Mouse (Mus musculus): ENCODE results near the gene Hcar1.

Gene Hcar1

DNA sequence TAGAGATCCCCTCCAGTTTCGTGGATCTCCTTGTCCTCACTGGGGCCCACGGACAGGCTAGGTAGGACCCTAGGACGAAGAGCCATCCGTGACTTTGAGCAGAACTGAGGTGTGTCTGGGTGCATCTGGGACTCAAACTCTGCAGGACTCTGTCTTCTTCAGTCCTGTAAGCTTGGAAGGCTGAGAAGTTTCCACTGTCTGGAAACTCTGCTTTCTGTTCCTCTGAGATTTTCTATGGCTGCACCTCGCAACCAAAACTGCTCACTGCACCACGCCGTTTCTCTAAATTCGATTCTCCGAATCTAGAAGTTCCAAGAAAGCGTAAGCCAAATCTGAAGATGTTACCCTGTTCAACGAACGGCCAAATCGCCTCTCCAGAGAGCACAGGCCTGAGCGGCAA lies 15.9 kb downstream of the Hcar1 start:
- DNase-seq (ENCODE audit: low read depth), result no peak

DNA sequence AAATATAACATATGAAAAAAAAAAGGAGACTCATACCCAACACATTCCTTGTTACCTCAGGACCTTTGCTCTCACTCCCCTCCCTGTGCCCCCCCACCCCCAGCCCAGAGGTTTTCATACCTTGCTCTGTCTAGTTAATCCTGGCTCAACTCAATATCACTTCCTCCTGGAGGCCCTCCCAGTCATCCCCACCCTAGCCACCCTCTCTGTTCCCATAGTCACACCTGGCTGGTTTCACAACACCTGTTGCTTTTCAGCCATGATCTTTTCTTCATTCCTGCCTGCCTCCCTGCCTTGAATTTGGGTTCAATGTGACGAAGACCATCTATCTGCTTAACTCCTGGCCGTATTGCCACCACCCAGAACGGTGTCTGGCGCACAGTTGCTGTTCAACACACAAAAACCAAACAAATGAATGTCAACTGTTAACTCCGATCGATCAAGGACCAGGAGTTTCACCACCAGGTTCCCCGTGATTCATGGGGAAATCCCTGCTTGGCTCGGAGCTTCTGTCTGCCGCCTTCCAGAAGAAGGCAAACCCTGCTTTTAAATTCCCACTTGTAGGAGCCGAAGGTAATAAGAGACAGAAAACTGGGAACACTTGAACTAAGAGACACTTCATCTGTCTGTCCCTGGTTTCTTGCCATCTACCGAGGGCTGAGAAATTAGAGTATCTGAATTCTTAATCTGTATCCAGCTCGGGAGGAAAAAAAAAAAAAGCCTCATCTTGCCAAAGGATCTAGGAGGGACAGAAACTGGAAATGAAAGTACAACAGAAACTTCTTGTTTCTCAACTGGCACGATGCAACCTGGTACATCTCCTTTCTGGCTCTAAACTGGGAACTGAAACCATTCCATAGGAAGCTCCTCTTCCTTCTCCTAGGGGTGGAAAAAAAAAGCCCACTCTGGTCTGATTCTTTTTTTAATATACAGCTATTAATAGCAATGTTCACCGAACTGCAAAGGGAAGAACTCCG lies 17.2 kb downstream of the Hcar1 start:
- no peak for DNase-seq (ENCODE audit: low read depth)

DNA sequence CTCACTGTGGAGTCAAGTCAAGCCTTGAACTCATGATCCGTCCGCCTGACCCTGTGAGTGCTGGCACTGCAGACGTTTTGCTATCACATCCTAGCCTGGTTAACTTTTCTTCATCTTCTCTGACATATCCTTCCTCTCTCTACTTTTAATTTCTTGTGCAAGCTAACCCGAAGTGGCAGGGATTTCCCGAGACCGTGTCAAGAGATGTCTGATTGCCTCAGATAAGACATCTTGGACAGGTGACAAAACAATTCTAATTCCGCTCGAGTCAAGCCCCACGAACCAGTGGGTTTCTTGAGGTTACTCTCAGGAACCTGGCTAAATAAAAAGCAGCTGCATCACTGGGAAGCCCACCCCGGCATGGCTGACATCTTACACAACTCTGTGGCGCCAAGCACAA lies 21.0 kb downstream of the Hcar1 start:
- DNase-seq (ENCODE audit: low read depth), result no peak

DNA sequence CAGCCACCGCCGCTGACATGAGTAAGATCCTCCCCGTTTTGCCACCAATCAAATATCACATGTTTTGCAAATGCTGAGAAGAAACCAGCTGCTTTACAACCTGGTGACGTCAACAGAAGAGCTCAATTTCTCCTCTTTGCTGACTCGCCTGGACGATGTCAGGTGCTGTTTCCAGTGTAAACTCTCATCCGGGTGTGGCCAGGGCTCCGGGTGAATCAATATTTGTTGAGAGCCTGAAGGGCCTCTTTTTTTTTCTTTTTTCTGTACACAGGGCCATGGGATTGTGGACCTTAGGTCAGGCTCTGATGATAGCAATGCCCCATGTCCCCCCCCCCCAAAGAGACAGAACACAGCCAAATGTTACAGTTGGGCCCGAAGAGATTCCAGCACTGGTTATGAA lies 25.3 kb downstream of the Hcar1 start:
- no peak for DNase-seq (ENCODE audit: low read depth)

DNA sequence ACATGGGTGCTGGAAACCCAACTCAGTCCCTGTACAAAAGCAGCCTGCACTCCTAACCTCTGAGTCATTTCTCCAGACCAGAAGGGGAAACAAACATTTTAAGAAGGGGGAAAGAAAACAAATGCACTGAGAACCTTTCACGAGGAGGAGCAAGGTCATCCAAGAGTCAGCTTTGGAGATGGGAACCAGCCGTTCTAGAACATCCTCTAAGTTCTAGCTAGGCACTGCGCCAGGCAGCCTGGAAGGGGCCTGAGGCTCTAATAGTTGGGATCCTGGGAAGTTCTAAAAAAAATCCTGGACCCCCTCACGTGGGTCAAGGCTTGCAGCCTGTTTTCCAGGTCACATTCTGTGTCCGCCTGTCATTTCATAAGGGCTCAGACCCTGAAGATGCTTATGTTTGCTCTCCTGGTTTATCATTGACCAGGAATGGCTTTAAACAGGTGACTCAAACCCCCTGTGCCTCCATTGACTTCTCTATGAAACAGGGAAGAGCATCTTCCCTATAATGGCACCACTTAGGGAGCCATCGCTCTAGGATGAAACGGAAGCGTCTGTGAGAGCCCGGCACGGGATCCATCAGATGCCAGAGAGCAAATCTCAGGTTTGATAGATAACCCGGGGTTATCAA lies 25.8 kb downstream of the Hcar1 start:
- DNase-seq (ENCODE audit: low read depth), result no peak

DNA sequence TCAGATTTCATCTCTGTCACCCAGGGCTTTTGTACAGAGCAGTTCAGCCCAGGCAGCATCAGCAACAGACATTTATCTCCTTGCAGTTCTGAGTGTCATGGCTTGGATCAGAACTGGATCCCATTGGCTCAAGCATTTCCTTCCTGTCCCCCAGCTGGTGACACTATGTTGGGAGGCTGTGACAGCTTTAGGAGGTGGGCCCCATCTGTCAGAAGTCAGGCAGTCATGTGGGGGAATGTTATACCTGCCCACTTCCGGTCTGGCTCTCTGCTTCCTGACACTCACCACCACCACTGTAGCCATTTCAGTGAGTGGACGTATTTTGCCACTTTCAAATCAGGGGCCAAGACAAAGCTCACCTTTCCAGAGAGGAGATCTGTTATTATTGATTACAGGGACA lies 28.4 kb downstream of the Hcar1 start:
- DNase-seq (ENCODE audit: low read depth), result no peak

DNA sequence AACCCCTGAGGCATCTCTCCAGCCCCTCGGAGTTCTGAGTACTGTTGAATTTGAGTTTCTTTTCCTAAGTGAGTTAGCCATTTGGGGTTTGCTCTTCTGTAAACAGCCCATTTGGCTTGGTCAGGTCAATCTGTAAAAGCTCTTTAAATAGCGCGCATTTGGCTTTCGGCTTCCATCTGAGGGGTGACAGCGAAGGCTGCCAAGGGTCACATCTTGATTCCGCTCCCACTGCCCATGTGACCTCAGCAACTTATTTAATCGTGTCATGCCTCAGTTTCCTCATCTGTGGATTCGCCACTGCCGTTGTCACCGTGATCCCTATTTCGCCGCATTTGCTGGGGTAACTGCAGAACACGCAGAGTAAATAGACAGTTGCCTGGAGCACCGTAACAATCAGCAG lies 35.5 kb downstream of the Hcar1 start:
- no peak for DNase-seq (ENCODE audit: low read depth)

DNA sequence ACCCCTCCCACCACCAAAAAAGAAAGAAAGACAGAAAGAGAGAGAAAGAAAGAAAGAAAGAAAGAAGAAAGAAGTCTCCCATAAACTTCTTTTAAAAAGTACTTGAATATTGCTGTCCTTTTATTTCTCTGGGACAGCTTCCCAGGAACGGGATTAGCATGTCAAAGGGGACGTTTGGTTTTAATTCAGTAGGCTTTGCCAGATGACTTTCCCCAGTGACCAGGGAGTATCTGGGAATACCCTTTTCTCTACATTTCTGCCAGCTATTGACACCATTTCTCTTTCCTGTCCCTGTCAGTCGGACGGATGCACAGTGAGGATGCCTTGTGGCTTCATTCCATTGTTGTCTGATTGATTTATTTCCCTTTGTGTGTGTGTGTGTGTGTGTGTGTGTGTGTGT lies 36.0 kb downstream of the Hcar1 start:
- no peak for DNase-seq (ENCODE audit: low read depth)

DNA sequence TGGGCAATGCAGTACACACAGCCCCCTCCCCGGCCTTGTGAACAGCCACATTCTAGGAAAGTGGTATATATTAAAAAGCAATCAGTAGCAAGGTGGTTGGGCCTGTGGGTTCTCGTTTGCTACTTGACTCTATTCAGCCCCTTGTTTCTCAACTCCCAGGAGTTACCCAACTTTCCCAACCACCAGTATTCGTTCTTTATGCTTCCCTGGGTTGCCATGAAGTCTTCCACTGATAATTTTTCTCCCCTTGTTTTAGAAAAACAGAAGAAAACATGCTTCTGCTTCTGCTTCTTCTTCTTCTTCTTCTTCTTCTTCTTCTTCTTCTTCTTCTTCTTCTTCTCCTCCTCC lies 36.9 kb downstream of the Hcar1 start:
- DNase-seq (ENCODE audit: low read depth), result no peak

DNA sequence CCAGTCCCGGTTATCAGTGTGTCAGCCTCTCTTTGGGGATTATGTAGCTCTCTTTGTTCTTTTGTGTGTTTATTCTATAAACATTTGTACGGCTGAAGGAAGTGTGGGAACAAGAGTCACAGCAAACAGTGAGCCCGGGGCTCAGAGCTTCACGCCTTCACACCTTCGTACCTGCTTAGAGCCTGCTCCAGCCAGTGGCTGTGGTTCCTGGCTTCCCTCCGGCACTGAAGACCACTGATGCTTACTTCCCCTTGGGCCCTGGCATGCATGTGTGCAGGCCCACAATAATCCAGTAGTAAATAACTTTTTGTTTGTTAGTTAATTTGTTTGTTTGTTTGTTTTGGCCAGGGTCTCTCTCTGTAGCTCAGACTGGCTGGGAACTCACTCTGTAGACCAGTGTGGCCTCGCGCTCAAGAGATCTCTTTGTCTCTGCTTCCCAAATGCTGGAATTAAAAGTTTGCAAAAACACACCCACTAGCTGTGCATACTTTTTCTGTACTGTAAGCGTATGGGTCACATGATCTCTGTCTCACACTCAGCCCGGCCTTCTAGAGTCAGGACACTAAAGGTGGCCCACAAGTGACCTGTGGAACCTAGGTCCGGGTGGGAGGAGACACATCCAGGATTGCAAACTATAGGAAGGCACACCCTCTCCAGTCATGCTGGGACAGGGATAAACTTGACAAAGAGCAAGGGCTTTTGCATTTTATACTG lies 37.4 kb downstream of the Hcar1 start:
- no peak for DNase-seq (ENCODE audit: low read depth)

DNA sequence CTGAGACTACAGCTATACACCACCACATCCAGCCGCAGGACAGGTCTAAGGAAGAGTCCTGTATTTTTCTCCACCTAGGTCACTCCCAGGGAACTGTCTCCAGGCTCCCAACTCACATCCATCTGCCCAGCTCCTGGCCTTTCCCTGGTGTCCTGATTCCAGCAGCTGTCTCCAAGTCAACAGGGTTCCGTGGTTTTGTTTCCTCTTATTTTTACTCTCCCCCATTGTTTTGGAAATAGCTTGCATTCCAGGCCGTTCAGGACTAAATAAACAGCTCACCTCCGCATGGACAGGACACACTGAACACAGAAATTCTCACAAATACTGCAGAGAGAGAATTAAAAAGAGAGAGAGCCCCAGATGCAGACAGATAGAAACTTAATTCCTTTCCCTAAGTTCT lies 42.4 kb downstream of the Hcar1 start:
- DNase-seq (ENCODE audit: low read depth), result no peak

DNA sequence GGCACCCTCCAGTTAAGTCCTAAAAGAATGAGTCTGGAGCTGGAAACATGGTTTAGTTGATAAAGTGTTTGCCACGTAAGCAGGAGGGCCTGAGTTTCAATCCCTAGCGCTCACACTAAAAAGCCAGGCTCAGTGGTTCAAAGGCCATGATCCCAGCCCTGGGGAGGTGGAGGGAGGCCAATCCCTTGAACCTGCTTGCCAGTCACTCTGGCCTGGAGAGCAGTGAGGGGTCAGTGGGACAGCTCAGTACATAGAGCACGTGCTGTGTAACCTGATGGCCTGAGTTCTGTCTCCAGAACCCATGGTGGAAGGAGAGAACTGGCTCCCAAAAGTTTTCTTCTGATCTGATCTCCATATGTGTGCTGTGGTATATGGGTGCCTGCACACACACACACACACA lies 45.0 kb downstream of the Hcar1 start:
- no peak for DNase-seq (ENCODE audit: low read depth)

DNA sequence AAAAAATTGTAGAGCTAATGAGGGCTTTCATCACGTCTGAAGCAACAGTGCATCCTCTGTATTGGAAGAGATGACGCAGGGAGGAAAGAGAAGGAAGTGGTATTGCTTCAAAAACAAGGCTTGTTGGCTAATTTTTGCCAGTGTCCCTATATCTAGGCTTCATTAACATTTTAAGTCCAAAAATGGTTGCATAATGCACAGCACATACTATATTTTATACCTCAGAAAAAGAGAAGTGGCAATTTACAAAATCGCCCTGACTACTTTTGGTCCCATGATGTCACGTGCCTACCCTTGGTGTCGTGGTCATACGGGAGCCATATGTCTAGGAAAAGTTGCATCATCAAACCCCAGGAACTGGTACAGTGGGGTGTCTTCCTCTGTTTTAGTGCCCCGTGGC lies 47.5 kb downstream of the Hcar1 start:
- DNase-seq (ENCODE audit: low read depth), result no peak

DNA sequence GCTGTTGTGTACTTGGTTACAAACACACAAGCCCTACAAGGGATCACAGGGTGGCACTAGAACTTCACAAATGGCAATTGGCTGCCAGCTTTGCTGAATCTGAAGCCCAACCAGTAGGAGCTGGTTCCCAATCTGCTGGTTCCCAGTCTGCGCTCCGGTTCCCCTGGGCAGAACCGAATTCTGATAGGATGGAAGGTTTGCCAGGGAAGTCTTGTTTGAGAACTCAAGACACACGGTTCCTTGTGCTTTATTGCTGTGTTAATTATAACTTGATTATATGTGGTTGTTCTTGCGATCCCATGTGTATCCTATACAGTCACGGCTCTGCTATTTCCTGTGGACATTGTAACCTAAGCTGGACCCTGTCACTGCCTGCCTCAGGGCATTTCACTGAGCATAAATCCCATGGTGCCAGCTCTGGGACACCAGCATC lies 52.1 kb downstream of the Hcar1 start:
- DNase-seq (ENCODE audit: low read depth), result no peak
